Mouse (Mus musculus) neural tube, embryonic 14.5 days (tissue): Measurements from ENCODE around the gene Spg7. TPM values are rescaled to one million over a fixed set of nuclear protein-coding genes. Genes with fewer than 3 reads are reported as not detected.

Experiments
- ATAC-seq: fragments of 200-750 bp; cut with Nextera tagmentation; 2 replicates; pipeline ENCODE4 v1.8.0; 2017; ENCODE audit warnings: low read depth, mild to moderate bottlenecking, moderate TSS enrichment, moderate library complexity
- H3K27ac ChIP-seq: fragments of 300-500 bp; sonication (generic); 2 replicates; pipeline ENCODE4 v1.5.1; 2014; ENCODE audit warnings: low read depth, mild to moderate bottlenecking, control low read depth, low read length, moderate library complexity, mixed read lengths
- H3K27me3 ChIP-seq: fragments of 300-500 bp; sonication (generic); 2 replicates; pipeline ENCODE4 v1.6.1; 2014; ENCODE audit warnings: low read length; ENCODE audit not compliant: control insufficient read depth, insufficient read depth
- H3K36me3 ChIP-seq: fragments of 300-500 bp; sonication (generic); 2 replicates; pipeline ENCODE4 v1.6.1; 2014; ENCODE audit warnings: low read length, mixed read lengths; ENCODE audit not compliant: control insufficient read depth, insufficient read depth
- H3K4me1 ChIP-seq: fragments of 300-500 bp; sonication (generic); 2 replicates; pipeline ENCODE4 v1.6.1; 2014; ENCODE audit warnings: low read length; ENCODE audit not compliant: control insufficient read depth, insufficient read depth
- H3K4me2 ChIP-seq: fragments of 300-500 bp; sonication (generic); 2 replicates; pipeline ENCODE4 v1.6.1; 2014; ENCODE audit warnings: mild to moderate bottlenecking, low read depth, low read length, control low read depth
- H3K4me3 ChIP-seq: fragments of 300-500 bp; sonication (generic); 2 replicates; pipeline ENCODE4 v1.5.1; 2014; ENCODE audit warnings: low read depth, low read length, control low read depth, mixed read lengths
- H3K9ac ChIP-seq: fragments of 300-500 bp; sonication (generic); replicated peaks from 2 replicates; pipeline ENCODE4 v1.6.1; 2014; ENCODE audit warnings: low read depth, mild to moderate bottlenecking, control low read depth, low read length, mixed read lengths
- H3K9me3 ChIP-seq: fragments of 300-500 bp; sonication (generic); 2 replicates; pipeline ENCODE4 v1.6.1; 2016; ENCODE audit warnings: low read length; ENCODE audit not compliant: control insufficient read depth
- WGBS: fragments of 180-500 bp; shearing (Covaris S2); extraction: QIAGEN DNeasy Blood & Tissue Kit; methylation state at CpG from one replicate; pipeline ENCODE4 v1.1.7; 2014; 5-methylcytosine and 5-hydroxymethylcytosine counted together
- polyA plus RNA-seq: library from polyadenylated mRNA; unstranded; fragments of >200 nt; fragmentation: Nextera tagmentation; extraction: Ambion mirVana; gene quantifications from 2 replicates; pipeline ENCODE4 v1.2.1, GENCODE M21; 2014

The Spg7 gene
- polyA plus RNA-seq, 1 experiment from 2014 or later, result 43.4 TPM

GRCm38 (mm10) chr8:123066101-123066683 lies 3.5 kb downstream of the Spg7 start:
- H3K4me2 ChIP-seq, result peak overlapping the region; percentile 85
- no peaks in the 10 kb centered on the region for H3K36me3 ChIP-seq
- H3K27me3 ChIP-seq, result no peaks in the 10 kb centered on the region
- no peaks in the 10 kb centered on the region for H3K9me3 ChIP-seq
- ATAC-seq, result no peak
- H3K9ac ChIP-seq, result peak overlapping the region; percentile 89
- peak overlapping the region; percentile 89 for H3K4me3 ChIP-seq
- 40% methylated on average over 7 of the region's 7 CpGs for WGBS
- peaks cover 22% of the 10 kb centered on the region for H3K4me1 ChIP-seq
- H3K27ac ChIP-seq, result peak overlapping the region; percentile 84

- H3K4me1 ChIP-seq, result peaks cover 9% of the 10 kb centered on the region
- no peak overlapping the region for H3K9ac ChIP-seq
- WGBS, result 77% methylated on average over 4 of the region's 4 CpGs
- no peak overlapping the region for H3K4me3 ChIP-seq
- no peak for ATAC-seq
- H3K27ac ChIP-seq, result no peak overlapping the region
- H3K4me2 ChIP-seq, result no peak overlapping the region
- peaks cover 22% of the 10 kb centered on the region for H3K36me3 ChIP-seq
- H3K27me3 ChIP-seq, result no peaks in the 10 kb centered on the region
- no peaks in the 10 kb centered on the region for H3K9me3 ChIP-seq
Measured at GRCm38 (mm10) chr8:123071176-123071575, 8.4 kb downstream of the Spg7 start.

GRCm38 (mm10) chr8:123077213-123077612 lies 14.5 kb downstream of the Spg7 start:
- Histone ChIP-seq H3K4me2 (no peak overlapping the region), H3K27me3 (no peaks in the 10 kb centered on the region), H3K9me3 (no peaks in the 10 kb centered on the region), H3K9ac (no peak overlapping the region), H3K27ac (no peak overlapping the region), H3K36me3 (peaks cover 56% of the 10 kb centered on the region), H3K4me3 (no peak overlapping the region), H3K4me1 (no peaks in the 10 kb centered on the region)
- no peak for ATAC-seq
- WGBS, result 93% methylated on average over 6 of the region's 6 CpGs

GRCm38 (mm10) chr8:123082993-123083392 lies 20.3 kb downstream of the Spg7 start:
- Histone ChIP-seq H3K4me3 (no peak overlapping the region), H3K4me2 (no peak overlapping the region), H3K9ac (no peak overlapping the region), H3K27ac (no peak overlapping the region), H3K27me3 (no peaks in the 10 kb centered on the region), H3K4me1 (no peaks in the 10 kb centered on the region), H3K36me3 (peaks cover 60% of the 10 kb centered on the region), H3K9me3 (no peaks in the 10 kb centered on the region)
- 87% methylated on average over 6 of the region's 6 CpGs for WGBS
- no peak for ATAC-seq

- H3K9ac ChIP-seq, result no peak overlapping the region
- 87% methylated on average over 12 of the region's 12 CpGs for WGBS
- no peaks in the 10 kb centered on the region for H3K4me1 ChIP-seq
- H3K27ac ChIP-seq, result no peak overlapping the region
- no peaks in the 10 kb centered on the region for H3K27me3 ChIP-seq
- peaks cover 61% of the 10 kb centered on the region for H3K36me3 ChIP-seq
- H3K4me3 ChIP-seq, result no peak overlapping the region
- H3K9me3 ChIP-seq, result no peaks in the 10 kb centered on the region
- no peak for ATAC-seq
- H3K4me2 ChIP-seq, result no peak overlapping the region
Measured at GRCm38 (mm10) chr8:123083610-123084009, 20.9 kb downstream of the Spg7 start.

- Histone ChIP-seq H3K4me3 (no peak overlapping the region), H3K27me3 (no peaks in the 10 kb centered on the region), H3K4me1 (no peaks in the 10 kb centered on the region), H3K27ac (no peak overlapping the region), H3K4me2 (no peak overlapping the region), H3K9me3 (no peaks in the 10 kb centered on the region), H3K36me3 (peaks cover 66% of the 10 kb centered on the region), H3K9ac (no peak overlapping the region)
- 90% methylated on average over 9 of the region's 9 CpGs for WGBS
- no peak for ATAC-seq
Measured at GRCm38 (mm10) chr8:123087289-123087688, 24.5 kb downstream of the Spg7 start.

GRCm38 (mm10) chr8:123097216-123097615 lies 34.5 kb downstream of the Spg7 start:
- no peaks in the 10 kb centered on the region for H3K27me3 ChIP-seq
- H3K9me3 ChIP-seq, result no peaks in the 10 kb centered on the region
- H3K9ac ChIP-seq, result no peak overlapping the region
- WGBS, result 81% methylated on average over 11 of the region's 11 CpGs
- peaks cover 33% of the 10 kb centered on the region for H3K36me3 ChIP-seq
- no peak overlapping the region for H3K4me2 ChIP-seq
- H3K27ac ChIP-seq, result 0 out of 2 replicates have a peak overlapping the region, but pooled peaks have one; percentile 34
- H3K4me3 ChIP-seq, result no peak overlapping the region
- no peak for ATAC-seq
- H3K4me1 ChIP-seq, result no peaks in the 10 kb centered on the region

GRCm38 (mm10) chr8:123097786-123098584 lies 35.2 kb downstream of the Spg7 start:
- H3K36me3 ChIP-seq, result peaks cover 33% of the 10 kb centered on the region
- H3K27me3 ChIP-seq, result no peaks in the 10 kb centered on the region
- no peaks in the 10 kb centered on the region for H3K9me3 ChIP-seq
- no peak overlapping the region for H3K9ac ChIP-seq
- WGBS, result 67% methylated on average over 12 of the region's 12 CpGs
- no peaks in the 10 kb centered on the region for H3K4me1 ChIP-seq
- no peak overlapping the region for H3K4me2 ChIP-seq
- ATAC-seq, result no peak
- H3K4me3 ChIP-seq, result no peak overlapping the region
- 0 out of 2 replicates have a peak overlapping the region, but pooled peaks have one; percentile 10 for H3K27ac ChIP-seq

GRCm38 (mm10) chr8:123100288-123100687 lies 37.5 kb downstream of the Spg7 start:
- Histone ChIP-seq H3K9me3 (no peaks in the 10 kb centered on the region), H3K27me3 (no peaks in the 10 kb centered on the region), H3K4me3 (no peak overlapping the region), H3K4me1 (peaks cover 11% of the 10 kb centered on the region), H3K9ac (no peak overlapping the region), H3K36me3 (peaks cover 34% of the 10 kb centered on the region), H3K27ac (no peak overlapping the region), H3K4me2 (no peak overlapping the region)
- ATAC-seq, result no peak
- WGBS, result 72% methylated on average over 8 of the region's 8 CpGs
